In the genomic region with DNA sequence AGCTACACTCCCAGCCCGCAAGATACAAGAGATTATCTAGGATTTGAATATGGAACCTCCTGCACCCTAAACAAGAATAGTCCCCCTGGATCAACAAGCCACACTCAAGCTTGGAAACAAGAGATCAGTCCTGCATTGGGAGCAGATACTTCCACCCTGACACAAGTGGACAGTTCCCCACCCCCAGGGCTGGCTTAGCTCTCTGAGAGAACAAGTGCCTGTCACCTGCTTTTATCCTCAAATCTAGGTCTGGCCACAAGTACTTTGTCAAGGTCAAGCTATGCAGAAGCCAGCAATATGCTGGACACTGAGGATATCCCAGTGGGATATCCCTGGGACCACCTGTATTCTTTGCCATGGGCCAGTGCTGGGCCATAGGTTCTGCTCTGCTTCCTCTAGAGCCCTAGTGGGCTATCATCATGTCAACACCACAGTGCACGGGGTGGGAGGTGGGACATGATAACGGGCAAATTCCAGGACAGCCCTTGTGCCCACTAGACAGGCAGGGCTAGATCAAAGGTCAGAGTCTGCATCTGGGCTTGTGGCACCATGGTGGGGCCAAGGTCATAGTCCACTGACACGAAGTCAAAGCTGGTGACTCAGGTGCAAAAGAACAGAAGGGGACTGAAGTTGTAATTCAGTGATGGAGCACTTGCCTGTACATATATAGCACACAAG, we compare ENCODE assay signal across 8 mouse cellular contexts. TPM values are rescaled to one million over a fixed set of nuclear protein-coding genes. Genes with fewer than 3 reads are reported as not detected.
DNase-seq lines count a peak whose midpoint lies in the region; ATAC-seq and TF ChIP-seq lines count a peak whose summit lies in the region.

No protein-coding gene starts in this region.

- H3K4me2 ChIP-seq in heart, embryonic 13.5 days: peak overlapping the region; percentile 87
- H3K4me2 ChIP-seq in embryonic facial prominence, embryonic 11.5 days (ENCODE audit: low read depth, low read length): peak overlapping the region; percentile 85
- H3K4me2 ChIP-seq in intestine, embryonic 16.5 days (ENCODE audit: low read depth, low read length): peak overlapping the region; percentile 68
- H3K4me2 ChIP-seq in liver, postnatal 0 days (ENCODE audit: low read depth, low read length): peak overlapping the region; percentile 98

- H3K9me3 ChIP-seq in heart, embryonic 13.5 days: no peaks in the 10 kb centered on the region
- H3K9me3 ChIP-seq in embryonic facial prominence, embryonic 11.5 days (replicated peaks; ENCODE audit: control insufficient read depth, low read length): no peaks in the 10 kb centered on the region
- no peaks in the 10 kb centered on the region for H3K9me3 ChIP-seq in intestine, embryonic 16.5 days (ENCODE audit: control insufficient read depth, low read length)
- H3K9me3 ChIP-seq in liver, postnatal 0 days (ENCODE audit: low read length): no peaks in the 10 kb centered on the region

- peak overlapping the region; percentile 88 for H3K4me3 ChIP-seq in heart, embryonic 13.5 days
- H3K4me3 ChIP-seq in embryonic facial prominence, embryonic 11.5 days (ENCODE audit: low read depth, low read length): peak overlapping the region; percentile 75
- peak overlapping the region; percentile 88 for H3K4me3 ChIP-seq in intestine, embryonic 16.5 days (ENCODE audit: low read length)
- H3K4me3 ChIP-seq in liver, postnatal 0 days (ENCODE audit: low read depth, low read length): peak overlapping the region; percentile 92

- peak overlapping the region; percentile 93 for H3K9ac ChIP-seq in heart, embryonic 13.5 days
- peak overlapping the region; percentile 74 for H3K9ac ChIP-seq in embryonic facial prominence, embryonic 11.5 days (replicated peaks; ENCODE audit: low read length)
- H3K9ac ChIP-seq in intestine, embryonic 16.5 days (ENCODE audit: low read depth, low read length): peak overlapping the region; percentile 90
- H3K9ac ChIP-seq in liver, postnatal 0 days (replicated peaks): peak overlapping the region; percentile 94

- TF ChIP-seq CTCF in liver, postnatal 0 days (IDR thresholded peaks at IDR 0.05; ENCODE audit: low read depth): no peak

- DNase-seq in heart, adult 18-20 months: no peak
- DNase-seq in embryonic facial prominence, embryonic 11.5 days (ENCODE audit: low spot score): no peak
- no peak for DNase-seq in liver, postnatal 0 days
- DNase-seq in embryo, embryonic 10 days (ENCODE audit: low spot score): no peak
- DNase-seq in right cerebral cortex, postnatal 25 days: no peak
- DNase-seq in adrenal gland, adult 18-20 months (ENCODE audit: low spot score in 2 of 2): no peak

- H3K27me3 ChIP-seq in heart, embryonic 13.5 days (replicated peaks): no peaks in the 10 kb centered on the region
- no peaks in the 10 kb centered on the region for H3K27me3 ChIP-seq in embryonic facial prominence, embryonic 11.5 days (ENCODE audit: control insufficient read depth, insufficient read depth, low read length)
- no peaks in the 10 kb centered on the region for H3K27me3 ChIP-seq in intestine, embryonic 16.5 days (replicated peaks; ENCODE audit: control insufficient read depth, insufficient read depth, low read length)
- H3K27me3 ChIP-seq in liver, postnatal 0 days (ENCODE audit: insufficient read depth, low read length): no peaks in the 10 kb centered on the region

- H3K4me1 ChIP-seq in heart, embryonic 13.5 days: peaks cover 21% of the 10 kb centered on the region
- H3K4me1 ChIP-seq in embryonic facial prominence, embryonic 11.5 days (ENCODE audit: control insufficient read depth, insufficient read depth, low read length): no peaks in the 10 kb centered on the region
- peaks cover 19% of the 10 kb centered on the region for H3K4me1 ChIP-seq in intestine, embryonic 16.5 days (ENCODE audit: control insufficient read depth, insufficient read depth, low read length)
- peaks cover 28% of the 10 kb centered on the region for H3K4me1 ChIP-seq in liver, postnatal 0 days (ENCODE audit: insufficient read depth)

- 27% methylated on average over 4 of the region's 4 CpGs for WGBS in heart, embryonic 13.5 days
- WGBS in embryonic facial prominence, embryonic 11.5 days: 55% methylated on average over 4 of the region's 4 CpGs
- WGBS in intestine, embryonic 16.5 days: 40% methylated on average over 4 of the region's 4 CpGs
- 40% methylated on average over 4 of the region's 4 CpGs for WGBS in liver, postnatal 0 days (ENCODE audit: insufficient replicate concordance)

- no peak for TF ChIP-seq EP300 in liver, postnatal 0 days (IDR thresholded peaks at IDR 0.05; ENCODE audit: low read depth)

- ATAC-seq in heart, embryonic 13.5 days (ENCODE audit: extremely low read depth, insufficient number of reproducible peaks, low FRiP score, low TSS enrichment): no peak
- ATAC-seq in embryonic facial prominence, embryonic 11.5 days (replicated peaks; ENCODE audit: insufficient number of reproducible peaks, low FRiP score, low TSS enrichment, low read depth): no peak
- ATAC-seq in intestine, embryonic 16.5 days: peak; percentile 47
- ATAC-seq in liver, postnatal 0 days: peak; percentile 40

- peak overlapping the region; percentile 73 for H3K27ac ChIP-seq in heart, embryonic 13.5 days (replicated peaks)
- no peak overlapping the region for H3K27ac ChIP-seq in embryonic facial prominence, embryonic 11.5 days (replicated peaks; ENCODE audit: low read depth, low read length)
- peak overlapping the region; percentile 84 for H3K27ac ChIP-seq in intestine, embryonic 16.5 days (ENCODE audit: low read length)
- peak overlapping the region; percentile 95 for H3K27ac ChIP-seq in liver, postnatal 0 days (ENCODE audit: low read depth)

- peaks cover 76% of the 10 kb centered on the region for H3K36me3 ChIP-seq in heart, embryonic 13.5 days
- peaks cover 9% of the 10 kb centered on the region for H3K36me3 ChIP-seq in embryonic facial prominence, embryonic 11.5 days (replicated peaks; ENCODE audit: control insufficient read depth, insufficient read depth, low read depth, low read length)
- H3K36me3 ChIP-seq in intestine, embryonic 16.5 days (ENCODE audit: control insufficient read depth, insufficient read depth, low read length): peaks cover 35% of the 10 kb centered on the region
- peaks cover 57% of the 10 kb centered on the region for H3K36me3 ChIP-seq in liver, postnatal 0 days (replicated peaks; ENCODE audit: insufficient read depth, low read length)

RNA-seq across cellular contexts. Expression of a gene that starts 1.0 kb away (rescaled TPM):
- polyA plus RNA-seq in heart, embryonic 13.5 days (2015; fragmentation: Nextera tagmentation; extraction: Ambion mirVana): 71.8 and 90.4 TPM in 2 replicates
- 10 to 100 TPM; 47.2 to 51.2 TPM for total RNA-seq in heart, adult 18-20 months (2021)
- polyA plus RNA-seq in embryonic facial prominence, embryonic 11.5 days (2014; fragmentation: Nextera tagmentation; extraction: Ambion mirVana): 75.3 and 76.9 TPM in 2 replicates
- 393 and 441 TPM in 2 replicates for polyA plus RNA-seq in intestine, embryonic 16.5 days (2015; fragmentation: Nextera tagmentation; extraction: Ambion mirVana)
- 217 and 222 TPM in 2 replicates for polyA plus RNA-seq in liver, postnatal 0 days (2015; fragmentation: Nextera tagmentation; extraction: Ambion mirVana)
- total RNA-seq in adrenal gland, adult 18-20 months (2021): 100 to 1,000 TPM; 300 to 301 TPM

RNA-seq across cellular contexts. Expression of a gene that starts 8.3 kb away (rescaled TPM):
- polyA plus RNA-seq in heart, embryonic 13.5 days (2015; fragmentation: Nextera tagmentation; extraction: Ambion mirVana): 17.7 and 20.4 TPM in 2 replicates
- total RNA-seq in heart, adult 18-20 months (2021): 1 to 10 TPM; 6.9 to 8.9 TPM
- 20.7 and 20.8 TPM in 2 replicates for polyA plus RNA-seq in embryonic facial prominence, embryonic 11.5 days (2014; fragmentation: Nextera tagmentation; extraction: Ambion mirVana)
- 47.7 and 52.9 TPM in 2 replicates for polyA plus RNA-seq in intestine, embryonic 16.5 days (2015; fragmentation: Nextera tagmentation; extraction: Ambion mirVana)
- 34.3 TPM in 2 replicates for polyA plus RNA-seq in liver, postnatal 0 days (2015; fragmentation: Nextera tagmentation; extraction: Ambion mirVana)
- total RNA-seq in adrenal gland, adult 18-20 months (2021): 10 to 100 TPM; 34.3 to 70.6 TPM

RNA-seq across cellular contexts. Expression of a gene that starts 8.5 kb away (rescaled TPM):
- 14.9 and 18.6 TPM in 2 replicates for polyA plus RNA-seq in heart, embryonic 13.5 days (2015; fragmentation: Nextera tagmentation; extraction: Ambion mirVana)
- total RNA-seq in heart, adult 18-20 months (2021): not detected
- polyA plus RNA-seq in embryonic facial prominence, embryonic 11.5 days (2014; fragmentation: Nextera tagmentation; extraction: Ambion mirVana): not detected in 2 replicates
- 2.7 and 3.8 TPM in 2 replicates for polyA plus RNA-seq in intestine, embryonic 16.5 days (2015; fragmentation: Nextera tagmentation; extraction: Ambion mirVana)
- 20.9 and 22.2 TPM in 2 replicates for polyA plus RNA-seq in liver, postnatal 0 days (2015; fragmentation: Nextera tagmentation; extraction: Ambion mirVana)
- total RNA-seq in adrenal gland, adult 18-20 months (2021): 1 to 10 TPM in 1 of 2 experiments, not detected in 1; 1.2 TPM

RNA-seq across cellular contexts. Expression of a gene that starts 16.6 kb away (rescaled TPM):
- 18.1 and 19.9 TPM in 2 replicates for polyA plus RNA-seq in heart, embryonic 13.5 days (2015; fragmentation: Nextera tagmentation; extraction: Ambion mirVana)
- 10 to 100 TPM; 33.7 to 35.7 TPM for total RNA-seq in heart, adult 18-20 months (2021)
- polyA plus RNA-seq in embryonic facial prominence, embryonic 11.5 days (2014; fragmentation: Nextera tagmentation; extraction: Ambion mirVana): 16.7 and 18.1 TPM in 2 replicates
- polyA plus RNA-seq in intestine, embryonic 16.5 days (2015; fragmentation: Nextera tagmentation; extraction: Ambion mirVana): 16.3 and 16.9 TPM in 2 replicates
- polyA plus RNA-seq in liver, postnatal 0 days (2015; fragmentation: Nextera tagmentation; extraction: Ambion mirVana): 30.8 and 35.8 TPM in 2 replicates
- total RNA-seq in adrenal gland, adult 18-20 months (2021): 10 to 100 TPM; 56.3 to 69.3 TPM

RNA-seq across cellular contexts. Expression of a gene that starts 18.5 kb away (rescaled TPM):
- 174 and 199 TPM in 2 replicates for polyA plus RNA-seq in heart, embryonic 13.5 days (2015; fragmentation: Nextera tagmentation; extraction: Ambion mirVana)
- total RNA-seq in heart, adult 18-20 months (2021): 10 to 100 TPM; 84.4 to 89.0 TPM
- 177 and 197 TPM in 2 replicates for polyA plus RNA-seq in embryonic facial prominence, embryonic 11.5 days (2014; fragmentation: Nextera tagmentation; extraction: Ambion mirVana)
- 164 and 171 TPM in 2 replicates for polyA plus RNA-seq in intestine, embryonic 16.5 days (2015; fragmentation: Nextera tagmentation; extraction: Ambion mirVana)
- polyA plus RNA-seq in liver, postnatal 0 days (2015; fragmentation: Nextera tagmentation; extraction: Ambion mirVana): 46.1 and 47.5 TPM in 2 replicates
- total RNA-seq in adrenal gland, adult 18-20 months (2021): 10 to 100 TPM; 75.5 to 95.4 TPM

Comparison
In these comparisons a context has a peak if more than half of its experiments do, and no peak if none do; other contexts are left out.
1. ATAC-seq: peak in intestine, embryonic 16.5 days (single experiment) and liver, postnatal 0 days (single experiment); none in heart, embryonic 13.5 days (single experiment) and embryonic facial prominence, embryonic 11.5 days (single experiment).
2. Peak in every context shown above with its lines, with median percentiles within 50 percentile points of each other: H3K4me2 ChIP-seq, H3K4me3 ChIP-seq and H3K9ac ChIP-seq.